Mouse (Mus musculus) intestine, embryonic 16.5 days (tissue): ENCODE measurements around the gene Nod2. TPM values are rescaled to one million over a fixed set of nuclear protein-coding genes. Genes with fewer than 3 reads are reported as not detected.

Experiments
- ATAC-seq: fragments of 200-750 bp; cut with Nextera tagmentation; 2 replicates; pipeline ENCODE4 v1.8.0; 2017; ENCODE audit warnings: moderate TSS enrichment, moderate library complexity
- H3K27ac ChIP-seq: fragments of 300-500 bp; sonication (generic); 2 replicates; pipeline ENCODE4 v1.5.1; 2014; ENCODE audit warnings: mild to moderate bottlenecking, low read length
- H3K27me3 ChIP-seq: fragments of 300-500 bp; sonication (generic); replicated peaks from 2 replicates; pipeline ENCODE4 v1.6.1; 2014; ENCODE audit warnings: low read length, control low read depth, mixed read lengths; ENCODE audit not compliant: control insufficient read depth, insufficient read depth
- H3K36me3 ChIP-seq: fragments of 300-500 bp; sonication (generic); 2 replicates; pipeline ENCODE4 v1.6.1; 2014; ENCODE audit warnings: low read length, control low read depth; ENCODE audit not compliant: control insufficient read depth, insufficient read depth
- H3K4me1 ChIP-seq: fragments of 300-500 bp; sonication (generic); 2 replicates; pipeline ENCODE4 v1.6.1; 2014; ENCODE audit warnings: low read length, control low read depth, mixed read lengths; ENCODE audit not compliant: control insufficient read depth, insufficient read depth
- H3K4me2 ChIP-seq: fragments of 300-500 bp; sonication (generic); 2 replicates; pipeline ENCODE4 v1.6.1; 2014; ENCODE audit warnings: low read depth, low read length, control low read depth
- H3K4me3 ChIP-seq: fragments of 300-500 bp; sonication (generic); 2 replicates; pipeline ENCODE4 v1.5.1; 2014; ENCODE audit warnings: mild to moderate bottlenecking, low read length
- H3K9ac ChIP-seq: fragments of 300-500 bp; sonication (generic); 2 replicates; pipeline ENCODE4 v1.6.1; 2014; ENCODE audit warnings: low read depth, low read length
- H3K9me3 ChIP-seq: fragments of 300-500 bp; sonication (generic); 2 replicates; pipeline ENCODE4 v1.6.1; 2016; ENCODE audit warnings: low read length, control low read depth; ENCODE audit not compliant: control insufficient read depth
- WGBS: fragments of 180-500 bp; shearing (Covaris S2); extraction: QIAGEN DNeasy Blood & Tissue Kit; methylation state at CpG from one replicate; pipeline ENCODE4 v1.1.7; 2014; 5-methylcytosine and 5-hydroxymethylcytosine counted together
- polyA plus RNA-seq: library from polyadenylated mRNA; unstranded; fragments of >200 nt; fragmentation: Nextera tagmentation; extraction: Ambion mirVana; gene quantifications from 2 replicates; pipeline ENCODE4 v1.2.1, GENCODE M21; 2015

The Nod2 gene
- polyA plus RNA-seq, 1 experiment from 2014 or later = 0.31 TPM

DNA sequence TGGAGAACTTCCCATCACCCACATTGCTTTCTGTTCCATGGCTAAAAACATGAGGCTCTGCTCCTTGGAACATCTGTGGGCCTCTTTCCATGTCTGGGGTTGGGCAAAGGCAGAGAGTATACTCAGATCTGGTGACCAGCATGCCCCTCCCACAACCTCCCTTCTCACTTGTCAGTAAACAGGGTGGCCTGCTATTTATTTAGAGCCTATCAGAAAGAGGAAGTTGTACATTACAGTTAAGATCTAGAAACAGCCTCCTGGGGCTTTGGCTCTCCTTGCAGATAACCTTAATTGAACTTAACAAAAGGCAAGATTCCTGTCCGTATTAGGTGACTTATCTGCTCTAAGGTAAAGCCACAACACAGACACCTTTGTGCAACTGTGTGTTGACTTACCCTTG lies 19.3 kb downstream of the Nod2 start:
- Histone ChIP-seq H3K4me3 (no peak overlapping the region), H3K9me3 (no peaks in the 10 kb centered on the region), H3K9ac (no peak overlapping the region), H3K4me1 (peaks cover 3% of the 10 kb centered on the region), H3K36me3 (no peaks in the 10 kb centered on the region), H3K4me2 (no peak overlapping the region), H3K27me3 (no peaks in the 10 kb centered on the region), H3K27ac (no peak overlapping the region)
- peak; percentile 52 for ATAC-seq
- 43% methylated on average over 1 of the region's 1 CpGs for WGBS

DNA sequence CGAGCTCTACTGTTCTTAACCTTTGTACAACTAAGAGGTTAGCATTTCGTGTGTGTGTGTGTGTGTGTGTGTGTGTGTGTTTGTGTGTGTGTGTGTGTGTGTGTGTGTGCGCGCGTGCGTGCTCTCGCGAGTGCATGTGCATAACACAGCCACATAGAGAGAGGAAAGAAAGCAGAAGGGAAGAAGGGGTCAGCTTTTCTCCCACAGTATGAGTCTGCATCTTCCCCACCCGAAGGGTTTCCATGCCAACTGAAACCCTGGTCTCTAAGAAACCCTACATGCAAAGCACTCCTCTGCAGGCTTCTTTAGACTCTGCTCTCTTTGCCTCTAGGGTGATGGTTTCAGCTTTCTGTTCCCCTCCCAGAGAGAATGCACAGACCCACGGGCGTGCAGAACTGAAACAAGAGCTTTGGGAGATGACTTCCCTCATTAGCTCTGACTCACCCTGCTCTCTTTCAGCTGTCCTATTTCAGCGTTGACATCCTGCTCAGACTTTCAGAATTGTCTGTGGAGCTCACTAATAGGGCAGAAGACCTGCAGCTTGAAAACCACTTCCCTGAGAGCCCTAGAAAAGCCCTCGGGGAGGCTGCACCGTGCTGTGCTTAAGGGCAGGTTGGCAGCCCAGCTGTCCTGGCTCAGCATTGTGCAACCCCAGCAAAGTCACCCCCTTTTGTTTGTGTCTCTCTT lies 21.4 kb downstream of the Nod2 start:
- Histone ChIP-seq H3K27me3 (no peaks in the 10 kb centered on the region), H3K4me2 (no peak overlapping the region), H3K4me1 (peaks cover 3% of the 10 kb centered on the region), H3K36me3 (no peaks in the 10 kb centered on the region), H3K9ac (no peak overlapping the region), H3K9me3 (no peaks in the 10 kb centered on the region), H3K4me3 (no peak overlapping the region), H3K27ac (no peak overlapping the region)
- ATAC-seq = peak; percentile 38; the same call in 1 of the 2 replicates
- 56% methylated on average over 14 of the region's 14 CpGs for WGBS

DNA sequence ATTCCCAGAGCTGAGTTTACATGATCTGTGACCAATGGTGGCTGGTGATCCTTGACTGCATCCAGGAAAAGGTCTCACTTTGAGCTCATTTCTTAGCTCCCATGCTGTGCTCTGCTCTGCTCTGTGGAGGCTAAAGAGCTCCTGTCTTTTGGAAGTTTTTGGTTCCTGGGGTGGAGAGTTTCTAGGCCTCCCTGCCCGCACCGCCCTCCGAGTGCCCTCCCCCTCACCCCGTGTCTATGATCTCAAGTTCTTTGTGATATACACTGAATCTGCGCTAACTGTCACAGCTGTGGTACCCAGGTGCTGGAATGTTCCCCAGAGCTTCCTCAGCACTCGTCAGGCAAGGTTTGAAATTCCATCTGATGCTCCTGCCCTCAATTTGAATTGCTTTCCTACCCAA lies 23.7 kb downstream of the Nod2 start:
- no peak for ATAC-seq
- WGBS = 83% methylated on average over 6 of the region's 6 CpGs
- H3K36me3 ChIP-seq = no peaks in the 10 kb centered on the region
- H3K4me3 ChIP-seq = no peak overlapping the region
- no peaks in the 10 kb centered on the region for H3K27me3 ChIP-seq
- no peak overlapping the region for H3K27ac ChIP-seq
- H3K9ac ChIP-seq = no peak overlapping the region
- H3K9me3 ChIP-seq = no peaks in the 10 kb centered on the region
- no peak overlapping the region for H3K4me2 ChIP-seq
- peaks cover 3% of the 10 kb centered on the region; the same call in 1 of the 2 replicates for H3K4me1 ChIP-seq

DNA sequence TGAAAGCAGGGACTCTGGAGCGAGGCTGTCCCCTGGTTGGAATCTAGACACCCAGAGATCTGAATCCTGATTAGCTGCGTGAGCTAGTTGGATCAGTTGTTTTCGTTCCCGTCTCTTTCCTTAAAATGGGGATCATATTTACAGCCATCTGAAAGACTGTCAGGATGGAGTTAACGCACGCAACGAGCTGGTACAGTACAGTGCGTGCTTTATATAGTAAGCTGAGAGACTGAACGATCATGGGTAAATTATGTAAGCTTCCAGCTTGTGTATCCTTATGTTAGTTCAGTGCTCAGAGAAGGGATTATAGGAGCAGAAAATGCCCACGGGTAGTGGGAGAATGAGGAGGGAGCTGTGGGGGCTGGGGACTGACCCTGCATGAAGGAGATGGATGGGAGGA lies 24.5 kb downstream of the Nod2 start:
- H3K36me3 ChIP-seq = no peaks in the 10 kb centered on the region
- H3K27me3 ChIP-seq = no peaks in the 10 kb centered on the region
- H3K4me2 ChIP-seq = no peak overlapping the region
- no peak overlapping the region for H3K9ac ChIP-seq
- H3K9me3 ChIP-seq = no peaks in the 10 kb centered on the region
- WGBS = 84% methylated on average over 10 of the region's 10 CpGs
- no peak for ATAC-seq
- peaks cover 3% of the 10 kb centered on the region; the same call in 1 of the 2 replicates for H3K4me1 ChIP-seq
- no peak overlapping the region for H3K27ac ChIP-seq
- H3K4me3 ChIP-seq = no peak overlapping the region

DNA sequence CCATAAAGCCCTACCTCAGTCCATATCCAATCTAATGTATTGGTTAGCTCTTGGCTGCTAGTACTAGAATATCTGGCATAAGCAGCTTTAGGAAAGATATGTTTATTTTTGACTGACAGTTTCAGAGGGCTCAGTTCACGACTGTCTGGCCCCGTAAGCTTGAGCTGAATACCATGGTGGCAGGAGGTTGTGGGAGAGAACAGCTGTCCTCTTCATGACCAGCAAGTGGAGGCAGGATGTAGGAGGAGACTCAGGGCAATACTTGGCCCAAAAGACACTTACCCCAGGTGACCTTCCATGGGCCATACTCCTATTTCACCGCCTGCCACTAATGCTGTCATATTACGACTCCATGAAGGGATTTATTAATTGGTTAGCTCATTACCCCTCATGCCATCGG lies 26.7 kb downstream of the Nod2 start:
- H3K4me3 ChIP-seq = no peak overlapping the region
- H3K4me1 ChIP-seq = peaks cover 1% of the 10 kb centered on the region; the same call in 1 of the 2 replicates
- no peaks in the 10 kb centered on the region for H3K36me3 ChIP-seq
- no peak for ATAC-seq
- no peak overlapping the region for H3K4me2 ChIP-seq
- H3K9me3 ChIP-seq = no peaks in the 10 kb centered on the region
- 70% methylated on average over 5 of the region's 5 CpGs for WGBS
- no peak overlapping the region for H3K27ac ChIP-seq
- H3K27me3 ChIP-seq = no peaks in the 10 kb centered on the region
- no peak overlapping the region for H3K9ac ChIP-seq

DNA sequence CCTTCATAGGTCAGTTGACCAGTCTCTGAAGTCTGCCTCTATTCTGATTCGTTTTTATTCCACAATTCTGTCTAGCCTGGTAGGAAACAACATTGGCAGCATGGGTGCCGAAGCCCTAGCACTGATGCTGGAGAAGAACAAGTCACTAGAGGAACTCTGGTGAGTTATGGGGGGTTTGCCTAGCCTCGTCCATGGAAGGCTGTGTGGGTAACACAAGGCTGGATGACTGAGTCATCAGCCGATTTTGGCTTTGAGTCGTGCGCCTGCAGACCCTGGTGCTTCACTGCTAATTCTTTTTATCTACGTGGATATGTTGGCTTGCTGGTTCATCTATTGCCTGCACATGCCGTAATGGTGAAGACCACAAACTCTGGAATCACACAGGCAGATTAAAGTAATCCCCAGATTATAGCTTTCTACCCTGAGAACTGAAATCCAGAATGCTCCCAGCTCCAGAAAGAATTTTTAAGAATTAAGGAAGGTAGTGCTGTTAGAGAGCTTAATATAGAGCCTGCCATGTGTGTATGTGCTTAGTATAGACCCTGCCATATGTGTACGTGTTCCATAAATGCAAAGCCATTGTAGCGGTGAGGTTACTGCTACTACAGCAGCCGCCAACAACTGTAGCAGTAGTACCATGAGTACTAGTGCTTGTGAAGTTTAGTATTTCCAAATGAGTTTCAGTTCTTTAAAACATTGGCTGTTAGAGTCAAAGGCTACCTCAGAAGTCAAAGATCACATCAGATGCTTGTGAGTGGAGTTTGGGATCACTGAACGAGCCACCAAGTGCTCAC lies 28.5 kb downstream of the Nod2 start:
- Histone ChIP-seq H3K9ac (no peak overlapping the region), H3K9me3 (no peaks in the 10 kb centered on the region), H3K4me1 (no peaks in the 10 kb centered on the region), H3K4me2 (no peak overlapping the region), H3K27ac (no peak overlapping the region), H3K4me3 (no peak overlapping the region), H3K36me3 (no peaks in the 10 kb centered on the region), H3K27me3 (no peaks in the 10 kb centered on the region)
- 89% methylated on average over 12 of the region's 12 CpGs for WGBS
- no peak for ATAC-seq

DNA sequence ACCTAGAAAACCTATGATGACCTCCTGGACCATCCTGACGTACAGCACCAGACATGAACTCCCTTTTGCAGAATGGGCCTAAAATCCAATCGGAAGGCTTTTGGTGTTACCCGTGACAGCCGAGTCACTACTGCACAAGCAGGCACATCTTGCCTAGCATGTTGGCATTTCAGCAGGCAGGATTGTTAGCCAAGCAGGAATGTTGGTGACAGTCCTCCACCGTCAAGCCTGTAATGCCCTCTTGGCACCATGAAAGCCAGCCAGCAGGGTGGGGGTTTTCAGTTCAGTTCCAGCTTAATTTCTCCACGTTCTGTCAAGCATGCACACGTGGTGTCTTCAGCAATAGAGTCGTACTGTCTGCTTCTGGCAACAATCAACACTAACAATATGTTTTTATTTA lies 30.0 kb downstream of the Nod2 start:
- no peak overlapping the region for H3K27ac ChIP-seq
- ATAC-seq = no peak
- 82% methylated on average over 8 of the region's 8 CpGs for WGBS
- H3K36me3 ChIP-seq = no peaks in the 10 kb centered on the region
- no peaks in the 10 kb centered on the region for H3K4me1 ChIP-seq
- H3K9me3 ChIP-seq = no peaks in the 10 kb centered on the region
- H3K27me3 ChIP-seq = no peaks in the 10 kb centered on the region
- H3K4me2 ChIP-seq = no peak overlapping the region
- no peak overlapping the region for H3K9ac ChIP-seq
- no peak overlapping the region for H3K4me3 ChIP-seq

DNA sequence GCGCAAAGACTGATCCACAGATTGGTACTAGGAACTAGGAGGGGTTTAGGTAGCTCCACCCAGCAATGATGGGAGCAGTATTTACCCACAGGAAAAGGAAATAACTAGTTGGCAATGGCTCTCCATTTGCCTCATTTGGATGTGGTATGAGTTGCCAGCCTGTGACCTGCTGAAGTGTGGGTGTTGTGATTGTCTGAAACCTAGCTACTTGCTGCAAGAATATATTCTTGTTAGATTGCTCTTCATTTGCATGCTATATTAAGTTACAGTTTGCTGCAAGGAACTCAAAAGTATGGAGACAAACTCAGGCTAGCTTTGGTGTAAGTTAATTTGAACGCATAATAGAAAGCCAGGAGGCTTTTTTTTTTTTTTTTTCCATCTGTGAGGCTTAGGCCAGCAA lies 33.5 kb downstream of the Nod2 start:
- 89% methylated on average over 2 of the region's 2 CpGs for WGBS
- Histone ChIP-seq H3K27me3 (no peaks in the 10 kb centered on the region), H3K36me3 (no peaks in the 10 kb centered on the region), H3K9me3 (no peaks in the 10 kb centered on the region), H3K4me1 (no peaks in the 10 kb centered on the region), H3K4me2 (no peak overlapping the region), H3K9ac (no peak overlapping the region), H3K4me3 (no peak overlapping the region), H3K27ac (no peak overlapping the region)
- no peak for ATAC-seq

DNA sequence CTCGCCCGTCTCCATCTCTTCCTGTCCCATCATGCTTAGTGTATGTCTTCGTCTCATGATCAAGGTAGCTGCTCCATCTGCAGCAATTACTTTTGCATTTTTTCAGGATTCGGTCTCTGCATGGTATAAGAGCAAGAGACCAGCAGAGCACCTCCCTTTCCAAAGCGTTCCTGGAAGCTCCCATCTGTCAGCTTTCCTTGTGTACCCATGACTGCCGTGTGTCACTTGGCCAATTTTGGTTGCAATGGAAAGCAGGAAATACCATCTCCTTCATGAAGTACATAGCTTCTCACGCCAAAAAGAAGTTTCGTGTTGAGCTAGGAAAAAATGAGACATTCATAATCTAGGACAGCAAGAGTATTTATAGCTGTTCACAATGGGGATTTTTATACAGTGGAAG lies 33.9 kb downstream of the Nod2 start:
- Histone ChIP-seq H3K4me1 (no peaks in the 10 kb centered on the region), H3K36me3 (no peaks in the 10 kb centered on the region), H3K27ac (no peak overlapping the region), H3K9ac (no peak overlapping the region), H3K4me3 (no peak overlapping the region), H3K27me3 (no peaks in the 10 kb centered on the region), H3K4me2 (no peak overlapping the region), H3K9me3 (no peaks in the 10 kb centered on the region)
- no peak for ATAC-seq
- WGBS = 85% methylated on average over 8 of the region's 8 CpGs
